Mouse (Mus musculus) ovary, adult 18-20 months (tissue): ENCODE data around the gene Gm49354.
"Not testable (repeated sequence)": the region's sequence is repeated elsewhere in the genome, so short reads cannot be mapped to it uniquely, and the experiment has no call there.

ENCODE experiments used
- DNase-seq: peaks from one replicate; pipeline ENCODE4 v3.0.0; 2022; ENCODE audit warnings: low spot score, mixed read lengths

The Gm49354 gene

GRCm38 (mm10) chr13:59782145-59782544, at the start of gene Gm49354:
Gene Gm49354 (minus strand): TSS chr13:59782245.
- DNase-seq, result no peak

DNA sequence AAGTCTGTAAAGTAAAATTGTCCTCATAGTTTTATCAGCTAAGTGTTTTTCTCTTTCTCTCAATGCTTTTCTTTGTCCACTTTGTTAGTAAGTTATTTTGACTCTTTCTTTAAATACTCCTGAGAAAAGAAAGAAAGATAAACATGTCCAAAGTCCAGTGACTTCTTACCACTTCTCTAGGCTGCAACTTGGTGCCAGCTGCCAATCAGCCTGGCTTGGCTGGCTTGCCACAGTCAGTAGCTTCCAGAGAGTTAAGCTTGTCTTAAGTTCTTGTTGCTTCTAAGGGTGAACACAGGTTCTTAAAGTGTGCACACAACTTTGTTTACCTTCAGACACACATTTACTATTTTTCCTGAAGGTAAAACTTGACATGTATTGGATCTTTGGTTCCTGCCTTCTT, 43.9 kb upstream of the Gm49354 start:
- DNase-seq, result no peak

- peak; percentile 90 for DNase-seq
Measured at GRCm38 (mm10) chr13:59822507-59823462, 40.7 kb upstream of the Gm49354 start, which contains the start of gene Tut7. Gene Tut7 (minus strand): TSS chr13:59823147.

GRCm38 (mm10) chr13:59820836-59821235, 38.8 kb upstream of the Gm49354 start:
- DNase-seq, result no peak

DNA sequence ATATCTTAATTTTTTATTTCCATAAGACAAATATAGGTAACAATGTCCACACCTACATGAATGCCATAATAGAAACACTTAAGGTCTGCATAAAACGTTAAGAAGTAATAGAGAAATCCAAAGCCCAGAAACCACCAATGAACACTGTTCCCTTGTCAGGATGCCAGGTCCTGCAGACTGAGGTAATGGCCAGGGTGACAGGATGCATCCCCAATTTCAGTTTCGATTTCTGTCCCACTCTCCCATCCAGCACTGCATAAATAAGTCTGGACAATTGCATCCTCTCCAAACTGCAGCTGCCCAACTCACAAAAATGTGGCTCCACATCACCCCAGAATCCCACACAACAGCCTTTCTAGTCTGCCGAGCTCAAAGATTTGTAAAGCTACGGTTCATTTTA, 38.1 kb upstream of the Gm49354 start:
- no peak for DNase-seq

GRCm38 (mm10) chr13:59817352-59817751, 35.3 kb upstream of the Gm49354 start:
- DNase-seq, result no peak

GRCm38 (mm10) chr13:59814109-59814591, 32.1 kb upstream of the Gm49354 start:
- DNase-seq, result no peak

DNA sequence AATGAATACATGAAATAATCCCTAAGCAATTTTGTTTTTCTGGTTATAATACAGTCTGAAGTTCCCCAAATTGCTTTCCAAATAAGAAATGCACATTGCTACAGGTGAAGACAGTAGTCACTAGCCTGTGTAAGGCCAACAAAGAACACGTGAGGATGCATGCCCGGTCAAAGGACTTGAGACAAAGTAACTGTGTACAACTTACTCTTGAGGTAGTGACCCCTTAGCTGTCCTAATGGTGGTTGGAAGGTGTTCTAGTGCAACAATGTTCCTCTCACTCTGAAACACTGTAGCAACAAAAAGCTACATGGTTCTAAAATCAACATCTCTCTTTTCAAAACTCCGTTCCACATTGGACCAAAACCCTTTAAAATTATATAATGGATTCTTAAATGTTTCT, 29.5 kb upstream of the Gm49354 start:
- DNase-seq, result no peak

DNA sequence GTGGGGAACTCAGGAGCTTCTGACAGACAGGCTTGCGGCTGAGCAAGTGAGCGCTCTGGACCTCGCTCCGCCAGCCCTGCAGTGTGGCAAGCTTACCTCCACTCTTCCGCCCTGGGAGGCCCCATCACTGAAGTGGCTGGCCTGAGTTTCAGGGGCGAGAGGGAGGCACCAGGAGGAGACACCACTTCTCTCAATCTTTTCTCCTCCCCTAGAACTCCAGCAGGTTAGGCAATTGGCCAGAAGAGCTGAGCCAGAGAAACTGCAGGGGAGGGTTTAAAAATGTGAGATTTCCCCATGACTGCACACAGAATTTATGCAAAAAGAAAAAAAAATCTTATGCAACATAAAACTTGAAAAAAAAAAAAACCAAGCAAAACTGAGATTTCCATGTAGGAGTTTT, 19.0 kb upstream of the Gm49354 start:
- no peak for DNase-seq

GRCm38 (mm10) chr13:59800077-59800476, 18.0 kb upstream of the Gm49354 start:
- no peak for DNase-seq

- DNase-seq, result no peak
Measured at GRCm38 (mm10) chr13:59798306-59798705, 16.3 kb upstream of the Gm49354 start.

DNA sequence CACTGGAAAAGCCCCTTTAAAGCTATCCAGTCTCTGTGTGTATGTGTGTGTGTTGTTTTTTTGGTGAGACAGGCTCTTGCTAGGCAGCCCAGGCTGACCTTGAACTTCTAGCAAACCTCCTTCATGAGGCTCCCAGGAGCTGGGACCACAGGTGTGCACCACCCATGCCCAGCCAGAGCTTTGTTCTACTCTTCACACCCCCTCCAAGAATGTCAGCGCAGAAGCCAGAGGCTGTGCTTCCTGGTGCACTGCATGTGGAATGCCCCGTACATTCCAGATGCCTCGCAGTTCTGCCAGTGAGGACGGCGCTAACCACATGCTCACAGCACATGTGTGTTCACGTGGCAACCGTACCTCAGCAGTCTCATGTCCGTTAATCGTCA, 14.4 kb upstream of the Gm49354 start:
- DNase-seq, result no peak

- no peak for DNase-seq
Measured at GRCm38 (mm10) chr13:59795807-59796465, 13.9 kb upstream of the Gm49354 start.

GRCm38 (mm10) chr13:59794786-59795185, 12.7 kb upstream of the Gm49354 start:
- DNase-seq, result no peak

DNA sequence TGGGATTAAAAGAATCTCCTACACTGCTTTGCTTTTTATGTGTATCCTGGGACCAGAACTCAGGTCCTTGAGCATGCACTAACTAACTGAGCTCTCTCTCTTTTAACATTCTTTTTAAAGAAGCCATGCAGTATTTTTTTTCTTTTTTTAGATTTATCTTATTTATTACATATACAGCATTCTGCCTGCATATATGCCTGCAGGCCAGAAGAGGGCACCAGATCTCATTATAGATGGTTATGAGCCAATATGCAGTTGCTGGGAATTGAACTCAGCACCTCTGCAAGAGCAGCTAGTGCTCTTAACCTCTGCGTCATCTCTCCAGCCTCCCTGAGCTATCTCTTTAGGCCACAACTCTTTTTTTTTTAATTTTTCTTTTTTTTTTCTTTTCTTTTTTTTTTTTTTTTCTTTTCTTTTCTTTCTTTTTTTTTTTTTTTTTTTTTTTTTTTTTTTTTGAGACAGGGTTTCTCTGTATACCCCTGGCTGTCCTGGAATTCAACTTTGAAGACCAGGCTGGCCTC, 2.2 kb downstream of the Gm49354 start:
- not testable (repeated sequence) for DNase-seq

- DNase-seq, result no peak
Measured at GRCm38 (mm10) chr13:59779213-59779612, 2.8 kb downstream of the Gm49354 start.

DNA sequence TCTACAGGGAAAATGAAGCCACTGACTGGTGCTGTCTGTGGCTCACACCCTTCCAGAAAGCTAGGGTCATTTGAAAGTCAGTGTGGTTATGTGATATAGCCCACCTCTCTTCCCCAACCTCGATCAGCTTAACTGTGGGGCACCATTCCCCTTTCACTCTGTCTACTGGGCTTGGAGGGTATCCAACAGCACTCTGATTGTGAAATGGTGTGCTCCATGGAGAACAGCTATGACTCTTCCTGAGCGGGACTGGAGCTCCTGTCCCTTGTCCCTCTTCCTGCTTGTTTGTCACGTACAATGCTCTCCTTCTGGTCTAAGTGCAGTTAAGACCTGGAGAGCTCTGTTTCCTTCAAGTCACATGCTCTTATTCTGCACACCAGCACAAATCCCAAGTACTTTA, 6.9 kb downstream of the Gm49354 start:
- no peak for DNase-seq

DNA sequence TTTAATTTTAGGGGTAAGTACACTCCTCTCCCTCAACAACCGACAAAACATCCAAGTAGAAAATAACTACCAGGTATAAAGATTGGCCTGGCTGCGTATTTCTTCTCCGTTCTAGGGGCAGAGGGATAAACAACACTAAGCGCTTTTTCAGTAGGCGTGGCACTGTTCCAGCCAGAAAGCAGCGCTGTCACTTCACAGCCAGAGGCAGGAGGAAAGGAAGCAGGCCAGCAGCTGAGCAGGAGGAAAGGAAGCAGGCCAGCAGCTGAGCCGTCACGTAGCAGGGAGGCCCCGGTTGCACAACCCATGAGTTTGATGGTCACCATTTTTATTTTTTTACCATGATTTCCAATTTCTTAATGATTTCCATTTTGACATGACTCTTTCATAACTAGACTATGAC, 10.8 kb downstream of the Gm49354 start:
- DNase-seq, result peak; percentile 39

DNA sequence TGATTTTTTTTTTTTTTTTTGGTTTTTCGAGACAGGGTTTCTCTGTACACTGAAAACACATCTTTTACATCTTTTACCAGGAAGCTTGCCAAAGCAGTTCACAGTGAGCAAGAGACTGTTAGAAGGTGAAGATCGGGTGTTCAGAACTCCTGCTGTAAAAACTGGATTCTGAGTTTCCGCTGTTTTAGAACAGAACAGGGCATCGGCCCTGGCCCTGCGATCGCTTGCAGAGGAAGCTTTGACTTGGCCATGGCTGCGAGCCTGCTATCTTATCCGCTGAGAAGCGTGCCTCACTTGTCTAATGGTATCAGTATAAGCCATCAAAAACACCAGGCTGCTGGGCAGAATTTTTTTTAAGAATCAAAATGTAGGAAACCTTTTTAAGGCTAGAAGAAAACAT, 11.2 kb downstream of the Gm49354 start:
- no peak for DNase-seq

- DNase-seq, result peak; percentile 76
Measured at GRCm38 (mm10) chr13:59770164-59770562, 11.9 kb downstream of the Gm49354 start.

GRCm38 (mm10) chr13:59769296-59770163, 12.5 kb downstream of the Gm49354 start, which contains the start of gene Isca1:
Gene Isca1 (minus strand): TSS chr13:59769810.
- DNase-seq, result peak; percentile 97

DNA sequence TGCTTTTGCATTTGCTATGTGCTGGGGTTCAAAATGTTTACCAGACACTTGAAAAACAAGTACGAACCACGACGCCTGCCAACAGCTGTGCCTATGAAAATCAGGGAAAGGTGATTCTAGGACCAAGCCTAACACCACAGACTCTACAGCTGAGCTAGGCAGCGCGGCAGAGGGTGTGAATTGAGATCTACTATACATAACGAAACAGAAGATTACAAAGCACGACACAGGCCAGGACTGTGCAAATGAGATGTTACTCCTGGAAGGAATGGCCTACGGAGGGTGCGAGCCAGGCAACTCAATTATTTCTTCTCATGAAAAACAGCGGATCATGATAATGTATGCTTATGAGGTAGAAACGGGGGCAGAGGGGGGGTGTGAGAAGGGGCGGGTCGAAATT, 13.5 kb downstream of the Gm49354 start:
- no peak for DNase-seq
